Mouse (Mus musculus) heart, postnatal 0 days (tissue): ENCODE data around the gene Casz1.

ENCODE experiments used
- CTCF ChIP-seq: IDR thresholded peaks from 2 replicates; pipeline ENCODE4 v1.5.1; 2016; ENCODE audit warnings: antibody characterized with exemption, control low read depth, low read depth
- EP300 ChIP-seq: IDR thresholded peaks from 2 replicates; pipeline ENCODE4 v1.6.1; 2016; ENCODE audit warnings: antibody characterized with exemption, low read depth

GRCm38 (mm10) chr4:148844921-148845320 lies 40.7 kb downstream of the Casz1 start:
- TF ChIP-seq CTCF (no peak), EP300 (no peak)
